Mouse (Mus musculus): ENCODE data around the gene Slc27a4. TPM values are rescaled to one million over a fixed set of nuclear protein-coding genes. Genes with fewer than 3 reads are reported as not detected.
A peak's percentile ranks its signal among the peaks of the same experiment; 100 is the strongest.

The Slc27a4 gene
- polyA plus RNA-seq, 1 experiment = 4.1 TPM

- Histone ChIP-seq H3K27me3 (ENCODE audit: control insufficient read depth, insufficient read depth, low read length) (no peaks in the 10 kb centered on the region), H3K4me1 (ENCODE audit: control insufficient read depth, insufficient read depth, low read length) (no peaks in the 10 kb centered on the region), H3K4me3 (ENCODE audit: control insufficient read depth, low read depth, low read length) (no peak overlapping the region), H3K27ac (ENCODE audit: control insufficient read depth, insufficient read depth, low read depth, low read length) (no peak overlapping the region), H3K36me3 (ENCODE audit: control insufficient read depth, insufficient read depth, low read length) (no peaks in the 10 kb centered on the region)
- TF ChIP-seq CTCF (IDR thresholded peaks at IDR 0.05; ENCODE audit: control insufficient read depth, insufficient read depth, insufficient replicate concordance, low read depth, low read length) = no peak
- no peak for TF ChIP-seq POLR2A (IDR thresholded peaks at IDR 0.05; ENCODE audit: control insufficient read depth, low read depth, low read length)
These were observed 54.2 kb downstream of the Slc27a4 start for GRCm38 (mm10) chr2:29856451-29857260.

GRCm38 (mm10) chr2:29857341-29857740, 54.9 kb downstream of the Slc27a4 start:
- no peak overlapping the region for H3K27ac ChIP-seq (ENCODE audit: control insufficient read depth, insufficient read depth, low read depth, low read length)

GRCm38 (mm10) chr2:29857967-29858366, 55.5 kb downstream of the Slc27a4 start:
- H3K36me3 ChIP-seq (ENCODE audit: control insufficient read depth, insufficient read depth, low read length) = no peaks in the 10 kb centered on the region
- no peak overlapping the region for H3K4me3 ChIP-seq (ENCODE audit: control insufficient read depth, low read depth, low read length)
- no peak overlapping the region for H3K27ac ChIP-seq (ENCODE audit: control insufficient read depth, insufficient read depth, low read depth, low read length)
- H3K4me1 ChIP-seq (ENCODE audit: control insufficient read depth, insufficient read depth, low read length) = no peaks in the 10 kb centered on the region
- no peaks in the 10 kb centered on the region for H3K27me3 ChIP-seq (ENCODE audit: control insufficient read depth, insufficient read depth, low read length)
- TF ChIP-seq POLR2A (IDR thresholded peaks at IDR 0.05; ENCODE audit: control insufficient read depth, low read depth, low read length) (no peak), CTCF (IDR thresholded peaks at IDR 0.05; ENCODE audit: control insufficient read depth, insufficient read depth, insufficient replicate concordance, low read depth, low read length) (no peak)

More at GRCm38 (mm10) chr2:29857341-29857740, 54.9 kb downstream of the Slc27a4 start:
- H3K4me1 ChIP-seq (ENCODE audit: control insufficient read depth, insufficient read depth, low read length) = no peaks in the 10 kb centered on the region
- H3K36me3 ChIP-seq (ENCODE audit: control insufficient read depth, insufficient read depth, low read length) = no peaks in the 10 kb centered on the region
- H3K4me3 ChIP-seq (ENCODE audit: control insufficient read depth, low read depth, low read length) = no peak overlapping the region
- no peaks in the 10 kb centered on the region for H3K27me3 ChIP-seq (ENCODE audit: control insufficient read depth, insufficient read depth, low read length)
- TF ChIP-seq CTCF (IDR thresholded peaks at IDR 0.05; ENCODE audit: control insufficient read depth, insufficient read depth, insufficient replicate concordance, low read depth, low read length) = no peak
- TF ChIP-seq POLR2A (IDR thresholded peaks at IDR 0.05; ENCODE audit: control insufficient read depth, low read depth, low read length) = no peak

GRCm38 (mm10) chr2:29858748-29859473, 56.5 kb downstream of the Slc27a4 start:
- TF ChIP-seq CTCF (IDR thresholded peaks at IDR 0.05; ENCODE audit: control insufficient read depth, insufficient read depth, insufficient replicate concordance, low read depth, low read length) = peak; percentile 52; the same call in 1 of the 2 replicates
- no peak for TF ChIP-seq POLR2A (IDR thresholded peaks at IDR 0.05; ENCODE audit: control insufficient read depth, low read depth, low read length)
- Histone ChIP-seq H3K36me3 (ENCODE audit: control insufficient read depth, insufficient read depth, low read length) (no peaks in the 10 kb centered on the region), H3K4me1 (ENCODE audit: control insufficient read depth, insufficient read depth, low read length) (no peaks in the 10 kb centered on the region), H3K27me3 (ENCODE audit: control insufficient read depth, insufficient read depth, low read length) (no peaks in the 10 kb centered on the region), H3K27ac (ENCODE audit: control insufficient read depth, insufficient read depth, low read depth, low read length) (no peak overlapping the region), H3K4me3 (ENCODE audit: control insufficient read depth, low read depth, low read length) (no peak overlapping the region)

- TF ChIP-seq CTCF (IDR thresholded peaks at IDR 0.05; ENCODE audit: control insufficient read depth, insufficient read depth, insufficient replicate concordance, low read depth, low read length) = no peak
- TF ChIP-seq POLR2A (IDR thresholded peaks at IDR 0.05; ENCODE audit: control insufficient read depth, low read depth, low read length) = no peak
- Histone ChIP-seq H3K4me1 (ENCODE audit: control insufficient read depth, insufficient read depth, low read length) (peaks cover 8% of the 10 kb centered on the region), H3K36me3 (ENCODE audit: control insufficient read depth, insufficient read depth, low read length) (no peaks in the 10 kb centered on the region), H3K27ac (ENCODE audit: control insufficient read depth, insufficient read depth, low read depth, low read length) (no peak overlapping the region), H3K27me3 (ENCODE audit: control insufficient read depth, insufficient read depth, low read length) (no peaks in the 10 kb centered on the region), H3K4me3 (ENCODE audit: control insufficient read depth, low read depth, low read length) (no peak overlapping the region)
These were observed 62.7 kb downstream of the Slc27a4 start for GRCm38 (mm10) chr2:29865125-29865524.

Other genes with a start within 250 kb of the Slc27a4 start
- gene Rapgef1, start 182.9 kb upstream of the Slc27a4 start, polyA plus RNA-seq (2012; rRNA removed) = 58.8 and 59.2 TPM in 2 replicates
- 0.28 and 0.47 TPM in 2 replicates for gene Gm13420, start 50.9 kb upstream of the Slc27a4 start, polyA plus RNA-seq (2012; rRNA removed)
- 130 and 146 TPM in 2 replicates for gene Gm13547, start 43.3 kb upstream of the Slc27a4 start, polyA plus RNA-seq (2012; rRNA removed)
- gene Coq4, start 15.1 kb upstream of the Slc27a4 start, polyA plus RNA-seq (2012; rRNA removed) = 125 and 134 TPM in 2 replicates
- 12.4 and 16.8 TPM in 2 replicates for gene Trub2, start 14.1 kb upstream of the Slc27a4 start, polyA plus RNA-seq (2012; rRNA removed)
- gene Urm1, start 17.4 kb downstream of the Slc27a4 start, polyA plus RNA-seq (2012; rRNA removed) = 22.7 and 25.1 TPM in 2 replicates
- 8.9 and 10.1 TPM in 2 replicates for gene Cercam, start 66.5 kb downstream of the Slc27a4 start, polyA plus RNA-seq (2012; rRNA removed)
- 1,873 and 2,193 TPM in 2 replicates for gene Odf2, start 86.6 kb downstream of the Slc27a4 start, polyA plus RNA-seq (2012; rRNA removed)
- gene Gle1, start 132.8 kb downstream of the Slc27a4 start, polyA plus RNA-seq (2012; rRNA removed) = 31.4 and 36.0 TPM in 2 replicates
- 112 and 117 TPM in 2 replicates for gene Sptan1, start 162.9 kb downstream of the Slc27a4 start, polyA plus RNA-seq (2012; rRNA removed)
- gene Wdr34, start 246.2 kb downstream of the Slc27a4 start, polyA plus RNA-seq (2012; rRNA removed) = 77.0 and 84.3 TPM in 2 replicates